Mouse (Mus musculus) bone marrow, adult 2 months (tissue): ENCODE results near the gene Fam172a.

Experiments used
- CTCF ChIP-seq: fragments of 200-500 bp; IDR thresholded peaks from 2 replicates; pipeline ENCODE4 v1.5.1; 2011; ENCODE audit warnings: low read length, control low read depth; ENCODE audit not compliant: control insufficient read depth, insufficient read depth
- POLR2A ChIP-seq: fragments of 200-500 bp; IDR thresholded peaks from 2 replicates; pipeline ENCODE4 v1.6.1; 2011; ENCODE audit warnings: low read depth, mild to moderate bottlenecking, control low read depth, low read length, borderline replicate concordance; ENCODE audit not compliant: control insufficient read depth

- no peak for TF ChIP-seq POLR2A
- TF ChIP-seq CTCF = no peak
These were observed 163.0 kb downstream of the Fam172a start for GRCm38 (mm10) chr13:77864804-77865203.
